Mouse (Mus musculus): ENCODE results near the gene Arhgap23. TPM values are rescaled to one million over a fixed set of nuclear protein-coding genes. Genes with fewer than 3 reads are reported as not detected.

Gene Arhgap23
- polyA plus RNA-seq, 1 experiment from 2014 or later = 3.5 TPM

GRCm38 (mm10) chr11:97478345-97478744 lies 63.0 kb downstream of the Arhgap23 start:
- no peak for ATAC-seq
- no peak for TF ChIP-seq CTCF (IDR thresholded peaks at IDR 0.05; ENCODE audit: low read depth)
- Histone ChIP-seq H3K4me2 (replicated peaks; ENCODE audit: low read depth) (no peak overlapping the region), H3K36me3 (ENCODE audit: control insufficient read depth, insufficient read depth) (peaks cover 41% of the 10 kb centered on the region), H3K4me1 (replicated peaks; ENCODE audit: control insufficient read depth, insufficient read depth, low read length) (no peaks in the 10 kb centered on the region), H3K4me3 (ENCODE audit: low read depth, low read length) (no peak overlapping the region), H3K9ac (ENCODE audit: low read depth, low read length) (no peak overlapping the region), H3K27ac (ENCODE audit: low read depth, low read length) (no peak overlapping the region), H3K9me3 (ENCODE audit: control insufficient read depth) (no peaks in the 10 kb centered on the region), H3K27me3 (replicated peaks; ENCODE audit: control insufficient read depth, insufficient read depth, low read length) (no peaks in the 10 kb centered on the region)
- WGBS = 82% methylated on average over 6 of the region's 6 CpGs

GRCm38 (mm10) chr11:97479085-97479484 lies 63.8 kb downstream of the Arhgap23 start:
- Histone ChIP-seq H3K9me3 (ENCODE audit: control insufficient read depth) (no peaks in the 10 kb centered on the region), H3K36me3 (ENCODE audit: control insufficient read depth, insufficient read depth) (peaks cover 40% of the 10 kb centered on the region), H3K27ac (ENCODE audit: low read depth, low read length) (no peak overlapping the region), H3K27me3 (replicated peaks; ENCODE audit: control insufficient read depth, insufficient read depth, low read length) (no peaks in the 10 kb centered on the region), H3K4me2 (replicated peaks; ENCODE audit: low read depth) (no peak overlapping the region), H3K9ac (ENCODE audit: low read depth, low read length) (no peak overlapping the region), H3K4me3 (ENCODE audit: low read depth, low read length) (no peak overlapping the region), H3K4me1 (replicated peaks; ENCODE audit: control insufficient read depth, insufficient read depth, low read length) (no peaks in the 10 kb centered on the region)
- 79% methylated on average over 10 of the region's 10 CpGs for WGBS
- ATAC-seq = no peak
- TF ChIP-seq CTCF (IDR thresholded peaks at IDR 0.05; ENCODE audit: low read depth) = no peak

- H3K36me3 ChIP-seq (ENCODE audit: control insufficient read depth, insufficient read depth) = peaks cover 38% of the 10 kb centered on the region
- H3K9me3 ChIP-seq (ENCODE audit: control insufficient read depth) = no peaks in the 10 kb centered on the region
- H3K4me3 ChIP-seq (ENCODE audit: low read depth, low read length) = no peak overlapping the region
- no peak for TF ChIP-seq CTCF (IDR thresholded peaks at IDR 0.05; ENCODE audit: low read depth)
- H3K27ac ChIP-seq (ENCODE audit: low read depth, low read length) = no peak overlapping the region
- H3K4me1 ChIP-seq (replicated peaks; ENCODE audit: control insufficient read depth, insufficient read depth, low read length) = no peaks in the 10 kb centered on the region
- 73% methylated on average over 8 of the region's 8 CpGs for WGBS
- H3K9ac ChIP-seq (ENCODE audit: low read depth, low read length) = no peak overlapping the region
- ATAC-seq = no peak
- H3K4me2 ChIP-seq (replicated peaks; ENCODE audit: low read depth) = no peak overlapping the region
- H3K27me3 ChIP-seq (replicated peaks; ENCODE audit: control insufficient read depth, insufficient read depth, low read length) = no peaks in the 10 kb centered on the region
These were observed 64.5 kb downstream of the Arhgap23 start for GRCm38 (mm10) chr11:97479824-97480223.

- Histone ChIP-seq H3K36me3 (ENCODE audit: control insufficient read depth, insufficient read depth) (peaks cover 34% of the 10 kb centered on the region; the same call in 1 of the 2 replicates), H3K27me3 (replicated peaks; ENCODE audit: control insufficient read depth, insufficient read depth, low read length) (no peaks in the 10 kb centered on the region), H3K4me1 (replicated peaks; ENCODE audit: control insufficient read depth, insufficient read depth, low read length) (no peaks in the 10 kb centered on the region), H3K9me3 (ENCODE audit: control insufficient read depth) (no peaks in the 10 kb centered on the region), H3K9ac (ENCODE audit: low read depth, low read length) (no peak overlapping the region), H3K27ac (ENCODE audit: low read depth, low read length) (no peak overlapping the region), H3K4me3 (ENCODE audit: low read depth, low read length) (no peak overlapping the region), H3K4me2 (replicated peaks; ENCODE audit: low read depth) (no peak overlapping the region)
- ATAC-seq = no peak
- WGBS = 75% methylated on average over 8 of the region's 8 CpGs
- TF ChIP-seq CTCF (IDR thresholded peaks at IDR 0.05; ENCODE audit: low read depth) = no peak
These were observed 70.3 kb downstream of the Arhgap23 start for GRCm38 (mm10) chr11:97485661-97486060.

GRCm38 (mm10) chr11:97487656-97488055 lies 72.3 kb downstream of the Arhgap23 start:
- Histone ChIP-seq H3K27me3 (replicated peaks; ENCODE audit: control insufficient read depth, insufficient read depth, low read length) (no peaks in the 10 kb centered on the region), H3K9ac (ENCODE audit: low read depth, low read length) (no peak overlapping the region), H3K4me3 (ENCODE audit: low read depth, low read length) (no peak overlapping the region), H3K4me1 (replicated peaks; ENCODE audit: control insufficient read depth, insufficient read depth, low read length) (no peaks in the 10 kb centered on the region), H3K27ac (ENCODE audit: low read depth, low read length) (no peak overlapping the region), H3K9me3 (ENCODE audit: control insufficient read depth) (no peaks in the 10 kb centered on the region), H3K4me2 (replicated peaks; ENCODE audit: low read depth) (no peak overlapping the region), H3K36me3 (ENCODE audit: control insufficient read depth, insufficient read depth) (peaks cover 51% of the 10 kb centered on the region; the same call in 1 of the 2 replicates)
- no peak for TF ChIP-seq CTCF (IDR thresholded peaks at IDR 0.05; ENCODE audit: low read depth)
- WGBS = 58% methylated on average over 3 of the region's 3 CpGs
- ATAC-seq = no peak

- Histone ChIP-seq H3K4me3 (ENCODE audit: low read depth, low read length) (no peak overlapping the region), H3K9ac (ENCODE audit: low read depth, low read length) (no peak overlapping the region), H3K27ac (ENCODE audit: low read depth, low read length) (no peak overlapping the region), H3K9me3 (ENCODE audit: control insufficient read depth) (no peaks in the 10 kb centered on the region), H3K36me3 (ENCODE audit: control insufficient read depth, insufficient read depth) (peaks cover 54% of the 10 kb centered on the region), H3K4me2 (replicated peaks; ENCODE audit: low read depth) (no peak overlapping the region), H3K27me3 (replicated peaks; ENCODE audit: control insufficient read depth, insufficient read depth, low read length) (no peaks in the 10 kb centered on the region), H3K4me1 (replicated peaks; ENCODE audit: control insufficient read depth, insufficient read depth, low read length) (no peaks in the 10 kb centered on the region)
- TF ChIP-seq CTCF (IDR thresholded peaks at IDR 0.05; ENCODE audit: low read depth) = peak; percentile 95
- ATAC-seq = no peak
- WGBS = 35% methylated on average over 16 of the region's 16 CpGs
These were observed 74.4 kb downstream of the Arhgap23 start for GRCm38 (mm10) chr11:97489589-97490324.

Measured in intestine, postnatal 0 days (tissue).